Mouse (Mus musculus): ENCODE data around the gene Fastkd3.

Fastkd3 gene

DNA sequence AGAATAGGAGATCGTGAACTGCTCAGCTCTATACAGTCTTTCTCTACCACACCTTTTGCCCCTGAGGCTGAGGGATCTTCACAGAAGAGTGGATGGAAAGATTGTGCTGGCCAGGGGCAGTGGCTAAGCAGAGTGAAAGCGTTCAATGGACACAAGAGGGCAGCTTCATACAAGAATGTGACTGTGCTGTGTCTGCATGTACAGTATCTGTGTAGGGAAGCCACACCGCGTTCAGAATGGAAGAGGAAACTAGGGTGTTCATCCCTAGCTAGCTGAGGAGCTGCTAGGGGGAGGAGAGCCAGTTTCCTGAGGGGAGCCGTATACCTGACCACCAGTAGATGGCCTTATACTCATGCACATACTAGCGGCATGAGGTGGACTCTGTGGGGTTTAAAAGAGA lies 40.8 kb downstream of the Fastkd3 start:
- WGBS, result 30% methylated on average over 6 of the region's 6 CpGs

DNA sequence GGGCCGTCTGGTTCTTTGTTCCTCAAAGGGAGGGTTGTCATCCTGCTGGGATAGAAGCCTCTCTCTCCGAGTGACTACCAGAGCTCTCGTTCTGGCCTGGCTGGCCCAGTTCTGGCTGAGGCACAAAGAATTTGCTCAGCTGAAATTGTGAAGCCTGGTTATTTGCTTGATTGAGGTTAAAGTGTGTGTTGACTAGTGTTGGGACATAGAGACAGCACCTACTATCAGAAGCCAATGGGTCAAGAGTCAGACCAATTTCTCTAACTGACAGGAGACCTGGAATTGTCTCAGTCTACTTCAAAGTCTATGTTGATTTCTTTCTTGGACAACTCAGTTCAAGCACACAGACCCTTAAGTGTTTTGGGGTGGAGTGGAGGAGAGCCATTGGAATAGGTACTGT lies 45.0 kb downstream of the Fastkd3 start:
- WGBS, result 62% methylated on average over 3 of the region's 3 CpGs
